Mouse (Mus musculus): Measurements from ENCODE around the gene Ncoa1. TPM values are rescaled to one million over a fixed set of nuclear protein-coding genes. Genes with fewer than 3 reads are reported as not detected.

Ncoa1 gene
- polyA plus RNA-seq, 2 experiments from 2014 or later: 10.1 to 16.7 TPM

DNA sequence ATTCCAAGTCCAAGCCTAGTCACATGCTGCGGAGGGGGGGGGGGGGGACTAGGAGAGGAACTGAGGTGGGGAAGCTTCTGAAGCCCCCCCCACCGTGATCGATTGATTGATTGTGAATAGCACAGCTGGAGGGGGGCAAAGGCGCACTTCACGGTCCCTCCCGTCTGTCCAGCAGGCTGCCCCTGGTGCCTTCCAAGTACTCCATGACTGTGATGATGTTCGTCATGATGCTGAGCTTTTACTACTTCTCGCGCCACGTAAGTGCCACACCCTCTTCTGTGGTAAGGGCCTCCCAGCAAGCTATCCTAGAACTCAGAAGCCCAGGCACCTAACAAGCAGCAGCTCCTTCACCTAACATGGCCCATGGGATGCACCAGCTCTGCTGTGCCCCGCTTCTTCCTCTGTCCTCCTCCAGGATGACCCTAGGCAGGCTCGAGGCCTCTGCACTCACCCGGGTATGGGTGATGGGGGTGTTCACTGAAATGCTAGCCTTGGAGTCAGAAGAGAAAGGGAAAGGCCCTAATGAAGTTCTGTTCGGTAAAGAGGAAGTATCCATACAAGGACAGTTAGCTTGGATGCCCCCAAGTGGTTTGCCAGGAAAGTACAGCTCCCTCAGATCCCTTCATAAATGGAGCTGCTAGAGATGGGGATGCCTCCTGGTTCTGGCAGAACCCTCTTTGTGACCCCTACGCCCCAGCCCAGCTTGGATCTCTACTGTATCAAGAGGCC is 268.4 kb downstream of the Ncoa1 start:
- ATAC-seq: peak; percentile 92

DNA sequence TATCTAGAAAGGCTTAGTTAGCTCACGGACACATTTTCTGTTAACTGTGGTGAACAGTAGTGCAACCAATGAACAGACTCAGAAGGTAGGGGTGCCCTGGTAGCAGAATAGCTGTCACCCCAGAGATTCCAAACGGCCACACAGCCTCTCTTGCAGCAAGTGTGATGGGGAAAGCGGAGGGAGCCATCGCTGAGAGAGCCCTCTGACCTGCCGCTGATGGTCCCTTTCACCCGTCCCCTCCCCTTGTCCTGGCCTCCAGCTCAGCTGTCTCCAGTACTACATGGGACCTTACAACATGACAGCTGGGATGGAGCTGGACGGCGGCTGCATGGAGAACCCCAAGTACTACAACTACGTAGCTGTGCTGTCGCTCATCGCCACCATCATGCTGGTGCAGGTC is 270.9 kb downstream of the Ncoa1 start:
- ATAC-seq: no peak

DNA sequence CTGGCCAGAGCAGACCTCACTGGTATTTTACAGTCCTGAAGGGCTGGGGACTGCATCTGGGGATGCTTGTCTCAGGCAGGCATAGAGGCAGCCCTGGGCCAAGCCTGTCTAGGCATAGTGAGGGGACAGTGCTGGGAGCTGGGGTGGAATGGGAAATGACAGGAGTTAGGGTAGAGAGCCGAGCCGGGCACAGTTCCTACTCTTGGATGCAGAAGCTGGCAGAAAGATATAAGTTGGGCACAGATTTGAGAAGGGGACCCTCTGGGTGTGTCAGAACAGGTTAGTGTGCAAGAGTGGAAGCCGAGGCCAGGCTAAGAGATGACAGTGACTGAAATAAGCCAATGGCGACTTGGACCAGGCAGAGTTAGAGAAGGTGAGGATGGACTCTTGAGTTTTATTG is 274.8 kb downstream of the Ncoa1 start:
- no peak for ATAC-seq

GRCm38 (mm10) chr12:4201454-4202200 is 275.4 kb downstream of the Ncoa1 start:
- ATAC-seq: no peak

GRCm38 (mm10) chr12:4199271-4199670 is 277.7 kb downstream of the Ncoa1 start:
- no peak for ATAC-seq

- ATAC-seq: no peak
Measured at GRCm38 (mm10) chr12:4198702-4199101, 278.3 kb downstream of the Ncoa1 start.

Other genes with a start within 250 kb of the Ncoa1 start
- gene Ptrhd1, start 243.2 kb downstream of the Ncoa1 start, polyA plus RNA-seq (2017; shearing (Covaris generic)): 1 to 10 TPM; 5.0 to 5.3 TPM
- gene Cenpo, start 242.9 kb downstream of the Ncoa1 start, polyA plus RNA-seq (2017; shearing (Covaris generic)): 10 to 100 TPM; 19.7 to 24.5 TPM
- gene Itsn2, start 115.5 kb upstream of the Ncoa1 start, polyA plus RNA-seq (2017; shearing (Covaris generic)): 10 to 100 TPM; 49.0 to 54.6 TPM
- gene Gm3625, start 115.7 kb upstream of the Ncoa1 start, polyA plus RNA-seq (2017; shearing (Covaris generic)): not detected